Mouse (Mus musculus): ENCODE results near the gene Ppp4r3a.
"Not testable (repeated sequence)": the region's sequence is repeated elsewhere in the genome, so short reads cannot be mapped to it uniquely, and the experiment has no call there.

DNA sequence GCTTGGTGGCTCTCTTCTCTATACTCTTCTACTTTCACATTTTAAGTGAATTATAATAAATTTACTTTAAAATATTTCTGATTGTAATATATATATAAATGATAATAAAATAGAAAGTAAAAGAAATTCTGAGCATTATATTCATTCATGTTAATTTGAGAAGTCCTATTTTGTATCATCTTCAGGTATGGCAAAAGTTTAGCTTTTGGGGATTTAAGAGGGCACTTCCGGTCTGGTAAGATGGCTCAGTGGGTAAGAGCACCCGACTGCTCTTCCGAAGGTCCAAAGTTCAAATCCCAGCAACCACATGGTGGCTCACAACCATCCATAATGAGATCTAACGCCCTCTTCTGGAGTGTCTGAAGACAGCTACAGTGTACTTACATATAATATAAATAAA, 38.6 kb upstream of the Ppp4r3a start:
- not testable (repeated sequence) for TF ChIP-seq TAL1, GATA1 (IDR thresholded peaks at IDR 0.05; ENCODE audit: low read length)

Measured in erythroblast, embryonic 14.5 days (primary cell).